Mouse (Mus musculus) T-cell, adult 2 months (primary cell): ENCODE data around the gene Gm2035.
"Not testable (repeated sequence)": the region's sequence is repeated elsewhere in the genome, so short reads cannot be mapped to it uniquely, and the experiment has no call there.

ENCODE experiments used
- DNase-seq: peaks from one replicate; pipeline ENCODE4 v3.0.0; 2022; ENCODE audit warnings: low spot score

Gene Gm2035

DNA sequence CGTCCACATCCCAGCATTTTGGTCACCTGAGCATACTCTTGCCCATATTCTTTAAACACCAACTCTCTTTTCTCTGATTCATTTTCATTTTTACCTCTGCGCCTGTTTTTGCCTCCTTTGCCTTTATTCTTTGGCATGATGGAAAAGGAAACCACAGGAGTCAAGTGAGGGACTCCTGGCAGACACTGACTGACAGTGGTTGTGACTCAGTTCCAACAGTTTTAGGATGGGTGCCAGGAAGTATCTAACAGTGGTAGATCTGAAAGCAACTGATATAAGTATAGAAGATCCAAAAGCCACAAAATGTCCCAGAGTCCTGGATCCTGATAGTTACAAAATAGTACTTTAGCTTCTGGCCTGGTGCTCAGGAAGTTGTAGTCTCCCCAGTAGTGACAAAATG lies at the start of gene Gm2035:
Gm2035 (minus strand) TSS at position 137 of the 400 bp plus-strand sequence.
- DNase-seq: not testable (repeated sequence)

DNA sequence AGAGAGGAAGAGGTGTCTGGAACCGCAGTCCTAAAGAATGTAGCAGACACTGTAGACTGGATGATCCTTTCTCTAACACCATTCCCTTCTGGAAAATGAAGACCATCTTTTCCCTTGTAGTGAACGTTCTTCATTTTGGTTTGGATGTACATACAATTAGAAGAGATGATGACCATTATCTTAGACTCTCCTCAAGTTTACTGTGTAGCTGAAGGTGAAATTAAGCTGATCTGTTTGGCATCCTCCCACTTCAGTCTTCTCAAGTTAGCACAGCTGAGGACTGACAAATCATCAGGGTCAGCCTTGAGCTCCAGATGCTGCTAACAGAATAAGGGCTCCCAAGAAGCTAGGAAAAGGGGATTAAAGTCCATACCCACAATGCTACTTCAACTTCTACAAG lies 34.1 kb upstream of the Gm2035 start, which contains the start of gene Gm2042:
Gm2042 (plus strand) TSS at position 301 of the 400 bp plus-strand sequence.
- DNase-seq: not testable (repeated sequence)

DNA sequence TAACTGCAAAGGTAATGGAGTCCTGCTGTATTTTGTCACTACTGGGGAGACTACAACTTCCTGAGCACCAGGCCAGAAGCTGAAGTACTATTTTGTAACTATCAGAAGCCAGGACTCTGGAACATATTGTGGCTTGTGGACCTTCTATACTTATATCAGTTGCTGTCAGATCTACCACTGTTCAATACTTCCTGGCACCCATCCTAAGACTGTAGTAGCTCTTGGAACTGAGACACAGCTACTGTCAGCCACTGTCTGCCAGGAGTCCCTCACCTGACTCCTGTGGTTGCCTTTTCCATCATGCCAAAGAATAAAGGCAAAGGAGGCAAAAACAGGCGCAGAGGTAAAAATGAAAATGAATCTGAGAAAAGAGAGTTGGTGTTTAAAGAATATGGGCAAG lies 24.6 kb downstream of the Gm2035 start, which contains the start of gene Gm2022:
Gm2022 (plus strand) TSS at position 301 of the 400 bp plus-strand sequence.
- DNase-seq: not testable (repeated sequence)

DNA sequence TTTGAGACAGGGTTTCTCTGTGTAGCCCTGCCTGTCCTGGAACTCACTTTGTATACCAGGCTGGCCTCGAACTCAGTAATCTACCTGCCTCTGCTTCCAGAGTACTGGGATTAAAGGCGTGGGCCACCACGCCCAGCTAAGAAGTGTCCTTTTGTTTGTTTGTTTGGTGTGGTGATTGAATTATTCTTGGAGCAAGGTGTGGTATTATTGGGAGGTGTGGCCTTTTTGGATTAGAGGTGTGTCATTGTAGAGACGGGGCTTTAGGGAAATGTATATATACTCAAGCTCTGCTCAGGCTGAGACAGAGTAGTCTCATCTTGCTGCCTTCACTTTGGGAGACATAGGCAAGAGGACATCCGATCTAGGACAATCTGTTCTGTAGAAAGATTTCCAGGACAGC lies 45.9 kb downstream of the Gm2035 start, which contains the start of gene Gm2016:
Gm2016 (plus strand) TSS at position 301 of the 400 bp plus-strand sequence.
- not testable (repeated sequence) for DNase-seq
